Mouse (Mus musculus) thymus, adult 2 months (tissue): Measurements from ENCODE around the gene Nfs1. TPM values are rescaled to one million over a fixed set of nuclear protein-coding genes. Genes with fewer than 3 reads are reported as not detected.

Source experiments
- DNase-seq: peaks from one replicate; pipeline ENCODE4 v3.0.0; 2021
- H3K27ac ChIP-seq: fragments of 200-500 bp; 2 replicates; pipeline ENCODE4 v1.5.1; 2012; ENCODE audit warnings: low read length, control low read depth; ENCODE audit not compliant: control insufficient read depth, insufficient read depth
- H3K27me3 ChIP-seq: fragments of 200-500 bp; 2 replicates; pipeline ENCODE4 v1.6.1; 2012; ENCODE audit warnings: mild to moderate bottlenecking, low read length, moderate library complexity, mixed read lengths; ENCODE audit not compliant: control insufficient read depth, insufficient read depth
- H3K36me3 ChIP-seq: fragments of 200-500 bp; 2 replicates; pipeline ENCODE4 v1.6.1; 2012; ENCODE audit warnings: mild to moderate bottlenecking, low read length, moderate library complexity; ENCODE audit not compliant: control insufficient read depth, insufficient read depth
- H3K4me1 ChIP-seq: fragments of 200-500 bp; replicated peaks from 2 replicates; pipeline ENCODE4 v1.6.1; 2012; ENCODE audit warnings: low read length; ENCODE audit not compliant: control insufficient read depth, insufficient read depth
- H3K4me3 ChIP-seq: fragments of 200-500 bp; 2 replicates; pipeline ENCODE4 v1.5.1; 2012; ENCODE audit warnings: mild to moderate bottlenecking, low read length, control low read depth, moderate library complexity; ENCODE audit not compliant: control insufficient read depth, insufficient read depth
- CTCF ChIP-seq: fragments of 200-500 bp; IDR thresholded peaks from 2 replicates; pipeline ENCODE4 v1.5.1; 2012; ENCODE audit warnings: mild to moderate bottlenecking, control low read depth, low read length, moderate library complexity, borderline replicate concordance; ENCODE audit not compliant: control insufficient read depth, poor library complexity, insufficient read depth; ENCODE audit errors: extremely low read depth
- POLR2A ChIP-seq: fragments of 200-500 bp; IDR thresholded peaks from 2 replicates; pipeline ENCODE4 v1.6.1; 2012; ENCODE audit warnings: mild to moderate bottlenecking, low read length, control low read depth, moderate library complexity; ENCODE audit not compliant: control insufficient read depth, poor library complexity, insufficient read depth; ENCODE audit errors: extremely low read depth
- WGBS: fragments of 180-500 bp; shearing (Covaris S2); methylation state at CpG from one replicate; pipeline ENCODE4 v1.1.7; 2018; 5-methylcytosine and 5-hydroxymethylcytosine counted together
- polyA plus RNA-seq: library from polyadenylated mRNA; depleted of rRNA; stranded (reverse); fragments of >200 nt; gene quantifications from 2 replicates; pipeline ENCODE4 v1.2.3, GENCODE M21; 2012

The Nfs1 gene
- polyA plus RNA-seq, 1 experiment = 53.8 TPM

DNA sequence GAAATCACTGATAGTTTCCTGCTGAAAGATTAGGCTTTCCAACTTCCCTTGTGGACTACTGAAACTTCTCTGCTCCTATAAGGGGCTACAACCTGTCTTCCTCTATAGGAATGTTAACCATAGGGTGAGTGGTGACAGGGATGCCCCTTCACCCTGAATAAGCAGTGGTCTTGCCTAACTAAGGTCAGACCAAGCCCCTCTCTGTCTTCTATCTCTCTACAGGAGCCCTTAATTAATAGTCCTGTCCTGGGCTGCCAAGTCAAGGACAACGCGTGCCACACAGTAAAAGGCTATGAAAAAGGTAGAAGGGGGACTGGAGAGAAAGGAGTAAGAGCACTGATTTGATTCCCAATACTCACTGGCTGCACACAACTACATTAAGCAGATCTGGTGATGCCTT, 37.6 kb upstream of the Nfs1 start:
- Histone ChIP-seq H3K4me3 (no peak overlapping the region), H3K27me3 (no peaks in the 10 kb centered on the region), H3K27ac (no peak overlapping the region), H3K4me1 (peaks cover 3% of the 10 kb centered on the region), H3K36me3 (peaks cover 22% of the 10 kb centered on the region)
- 96% methylated on average over 2 of the region's 2 CpGs for WGBS
- TF ChIP-seq CTCF (no peak), POLR2A (no peak)
- no peak for DNase-seq

DNA sequence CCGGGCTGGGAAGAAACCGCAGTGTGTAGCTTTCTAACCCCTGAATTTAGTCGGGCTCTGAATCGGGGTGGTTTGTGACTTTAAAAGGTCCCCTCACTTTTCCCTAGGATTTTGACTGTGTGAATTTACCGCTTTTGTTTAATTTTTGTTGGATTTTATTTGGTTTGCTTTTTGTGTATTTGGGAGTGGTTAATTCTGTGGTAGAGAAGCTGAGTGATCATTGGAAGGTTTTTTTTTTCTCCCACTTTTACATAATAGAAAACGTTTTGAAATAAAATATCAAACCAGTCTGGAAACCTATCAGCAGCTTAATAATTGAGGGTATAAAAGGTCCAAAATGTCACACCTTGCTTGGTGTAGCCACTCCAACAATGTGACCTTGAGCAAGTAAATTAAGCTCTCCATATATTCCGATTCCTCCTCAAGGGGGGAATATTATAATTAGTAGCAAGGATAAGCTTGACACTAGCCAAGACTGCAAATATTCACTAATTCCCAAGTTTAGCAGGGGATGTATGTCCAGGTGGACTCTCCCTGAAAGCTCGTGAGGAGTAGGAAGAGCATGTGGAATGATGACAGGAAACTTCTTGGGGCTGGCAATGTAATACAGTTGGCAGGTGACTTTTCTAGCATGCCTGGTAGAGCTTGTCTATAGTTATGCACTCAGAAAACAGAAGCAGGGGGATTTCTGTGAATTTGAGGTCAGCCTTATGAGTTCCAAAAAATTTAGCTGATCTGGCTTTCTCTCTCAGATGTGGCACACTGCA, 37.0 kb upstream of the Nfs1 start:
- peak overlapping the region; percentile 97 for H3K27ac ChIP-seq
- DNase-seq = no peak
- WGBS = 8% methylated on average over 8 of the region's 8 CpGs
- peaks cover 25% of the 10 kb centered on the region for H3K36me3 ChIP-seq
- H3K27me3 ChIP-seq = no peaks in the 10 kb centered on the region
- TF ChIP-seq CTCF = no peak
- TF ChIP-seq POLR2A = no peak
- H3K4me1 ChIP-seq = peaks cover 3% of the 10 kb centered on the region
- peak overlapping the region; percentile 51 for H3K4me3 ChIP-seq

DNA sequence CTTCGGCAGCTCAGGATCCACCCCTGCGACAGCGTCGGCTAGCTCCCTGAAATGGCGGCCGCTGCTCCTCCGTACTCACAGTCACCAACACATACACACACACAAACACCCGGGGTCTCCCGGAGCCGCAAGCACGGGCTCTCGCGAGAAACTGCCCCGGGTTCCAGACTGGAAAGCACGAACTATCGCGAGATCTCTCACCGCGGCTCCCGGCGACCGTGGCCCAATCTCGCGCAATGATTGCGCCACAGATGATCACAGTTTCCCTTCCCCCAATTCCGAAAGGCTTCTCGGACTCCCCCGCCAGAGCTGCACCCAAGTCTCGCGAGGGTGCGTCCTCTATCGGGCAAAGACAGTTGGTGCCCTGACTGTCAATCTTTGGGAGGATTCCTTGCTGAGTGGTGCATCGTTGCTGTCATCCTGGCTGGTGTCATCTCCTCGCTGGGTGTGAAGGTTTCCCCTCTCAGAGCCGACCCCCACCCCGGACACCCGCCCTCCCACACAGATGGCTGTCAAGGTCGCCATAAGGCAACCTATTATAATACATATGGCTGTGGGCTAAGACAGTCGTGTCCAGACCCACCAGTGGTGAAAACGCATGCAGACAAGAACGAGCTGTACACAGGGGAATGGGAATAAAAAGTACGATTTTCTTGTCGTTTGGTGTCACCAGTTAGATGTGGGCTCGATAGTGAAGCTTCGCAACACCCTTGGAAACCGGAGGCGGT, 36.3 kb upstream of the Nfs1 start, which contains the start of gene Rbm39:
TSS of gene Rbm39 (minus strand) at position 145 of the 728 bp plus-strand sequence.
- WGBS = under 1% methylated on average over 47 of the region's 47 CpGs

DNA sequence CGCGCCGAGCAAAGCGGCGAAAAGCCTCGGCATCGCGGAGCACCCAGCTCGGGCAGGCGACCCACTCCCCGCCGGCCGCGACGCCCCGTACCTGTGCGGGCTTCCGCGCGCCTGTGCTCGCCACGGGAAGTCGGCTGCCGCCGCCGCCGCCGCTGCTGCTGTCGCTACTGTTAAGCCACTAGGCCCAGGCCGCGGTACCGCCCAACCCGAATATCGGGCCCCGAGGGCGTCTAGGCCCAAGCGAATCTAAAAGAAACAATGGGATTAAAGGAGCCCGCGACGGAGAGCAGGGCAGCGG, 35.8 kb upstream of the Nfs1 start:
- no peaks in the 10 kb centered on the region for H3K27me3 ChIP-seq
- H3K4me1 ChIP-seq = peaks cover 3% of the 10 kb centered on the region
- H3K27ac ChIP-seq = peak overlapping the region; percentile 76
- no peak for TF ChIP-seq CTCF
- no peak for TF ChIP-seq POLR2A
- H3K4me3 ChIP-seq = peak overlapping the region; percentile 92
- no peak for DNase-seq
- peaks cover 36% of the 10 kb centered on the region for H3K36me3 ChIP-seq
- under 1% methylated on average over 37 of the region's 41 CpGs for WGBS

More for the DNA sequence above, 36.3 kb upstream of the Nfs1 start, which contains the start of gene Rbm39:
- H3K27ac ChIP-seq = peak within 1 kb of the TSS; percentile 97
- DNase-seq = peak; percentile 100
- H3K4me3 ChIP-seq = peak within 1 kb of the TSS; percentile 92
- TF ChIP-seq POLR2A = peak; percentile 94
- TF ChIP-seq CTCF = peak; percentile 43; the same call in 1 of the 2 replicates
- no peaks in the 10 kb centered on the region for H3K27me3 ChIP-seq
- peaks cover 3% of the 10 kb centered on the region for H3K4me1 ChIP-seq
- peaks cover 31% of the 10 kb centered on the region for H3K36me3 ChIP-seq

DNA sequence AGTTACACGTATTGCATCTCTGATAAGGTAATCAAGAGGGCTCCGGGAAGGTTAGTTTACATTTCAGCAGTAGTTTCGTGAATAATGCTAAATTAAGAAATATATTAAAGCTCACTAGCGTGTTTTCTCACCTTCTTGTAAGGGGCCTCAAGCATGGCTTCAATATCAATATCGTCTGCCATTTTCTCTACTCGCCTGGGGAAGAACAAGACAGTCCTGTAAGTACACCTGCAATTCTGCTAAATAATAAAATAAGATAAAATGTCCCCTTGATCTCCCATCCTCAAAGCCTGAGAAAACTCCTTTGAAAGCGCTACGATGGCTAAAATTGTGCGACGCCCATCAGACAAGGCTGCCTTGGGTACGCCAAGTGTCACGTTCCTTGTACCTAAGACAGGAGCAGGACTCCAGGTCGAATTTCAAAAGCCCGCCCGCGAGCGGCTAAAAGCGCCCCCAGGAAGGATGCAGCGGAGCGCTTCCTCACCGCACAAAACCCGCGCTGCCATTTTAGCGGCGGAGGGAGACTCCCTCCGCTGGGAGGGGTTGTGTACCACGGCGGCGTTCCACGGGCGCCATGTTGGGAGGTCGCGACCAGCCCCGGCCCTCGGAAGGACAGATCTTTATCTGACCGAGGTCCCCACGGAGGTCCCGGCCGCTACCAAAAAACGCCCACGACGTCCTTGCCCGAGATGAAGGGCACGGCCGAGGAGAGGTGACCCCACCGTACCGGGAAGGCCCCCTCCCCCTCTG, 35.2 kb upstream of the Nfs1 start:
- no peaks in the 10 kb centered on the region for H3K27me3 ChIP-seq
- under 1% methylated on average over 44 of the region's 47 CpGs for WGBS
- peaks cover 41% of the 10 kb centered on the region for H3K36me3 ChIP-seq
- H3K4me1 ChIP-seq = peaks cover 3% of the 10 kb centered on the region
- peak overlapping the region; percentile 76 for H3K27ac ChIP-seq
- H3K4me3 ChIP-seq = peak overlapping the region; percentile 92
- DNase-seq = peak; percentile 84
- TF ChIP-seq CTCF = 0 out of 2 replicates have a peak, but pooled peaks have one; percentile 27
- TF ChIP-seq POLR2A = no peak

DNA sequence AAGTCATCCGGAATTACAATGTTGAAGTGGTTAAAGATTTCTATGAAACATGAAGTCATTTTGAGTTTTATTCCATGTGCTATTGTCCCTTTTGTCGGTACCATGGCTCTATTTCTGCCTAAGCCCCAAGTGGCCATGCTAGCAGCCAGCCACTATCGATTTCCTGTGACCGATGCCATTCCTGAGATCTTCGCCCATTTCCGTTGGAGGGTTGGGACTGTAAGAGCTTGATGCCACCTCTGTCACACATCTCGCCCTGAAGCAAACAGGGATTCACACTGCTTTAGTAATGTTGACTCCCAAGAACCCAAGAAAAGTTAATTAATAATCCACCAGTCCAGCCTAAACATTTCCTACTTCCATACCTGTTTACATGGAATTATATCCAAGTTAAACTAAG, 33.7 kb upstream of the Nfs1 start:
- Histone ChIP-seq H3K27ac (no peak overlapping the region), H3K27me3 (no peaks in the 10 kb centered on the region), H3K36me3 (peaks cover 54% of the 10 kb centered on the region), H3K4me1 (peaks cover 3% of the 10 kb centered on the region), H3K4me3 (no peak overlapping the region)
- TF ChIP-seq CTCF (no peak), POLR2A (no peak)
- DNase-seq = no peak
- 69% methylated on average over 7 of the region's 7 CpGs for WGBS
